Mouse (Mus musculus): ENCODE data around the gene Sh2d6. TPM values are rescaled to one million over a fixed set of nuclear protein-coding genes. Genes with fewer than 3 reads are reported as not detected.

Sh2d6 gene
- total RNA-seq, 2 experiments from 2014 or later, result not detected

- ATAC-seq (replicated peaks; ENCODE audit: low FRiP score, poor library complexity, severe bottlenecking), result no peak
Measured at GRCm38 (mm10) chr6:72473264-72474041, 48.1 kb downstream of the Sh2d6 start.

DNA sequence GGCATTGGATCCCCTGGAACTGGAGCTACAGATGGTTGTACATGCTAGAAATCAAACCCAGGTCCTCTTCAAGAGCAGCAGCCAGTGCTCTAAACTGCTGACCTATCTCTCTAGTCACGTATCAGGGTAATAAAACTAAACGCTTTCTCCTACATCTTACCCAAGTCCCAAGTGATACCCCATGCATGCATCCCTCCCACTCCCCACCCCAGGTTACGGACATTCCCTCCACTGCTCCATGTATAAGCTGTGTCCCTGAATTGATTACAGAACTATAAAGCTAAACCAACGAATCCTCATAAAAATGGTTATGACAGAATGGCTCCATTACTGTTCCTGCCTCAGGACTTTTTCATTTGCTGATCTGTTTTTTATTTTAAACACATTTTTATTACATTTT is 55.3 kb downstream of the Sh2d6 start:
- no peak for ATAC-seq (replicated peaks; ENCODE audit: low FRiP score, poor library complexity, severe bottlenecking)

GRCm38 (mm10) chr6:72465361-72466157 is 55.9 kb downstream of the Sh2d6 start:
- ATAC-seq (replicated peaks; ENCODE audit: low FRiP score, poor library complexity, severe bottlenecking), result no peak

Other genes starting within 250 kb of the Sh2d6 start
- gene Sftpb, start 217.1 kb downstream of the Sh2d6 start, total RNA-seq (2015; ENCODE audit: low replicate concordance), result not detected in 2 replicates
- not detected in 2 replicates for gene Sftpb, start 217.1 kb downstream of the Sh2d6 start, total RNA-seq (2017; ENCODE audit: low replicate concordance)
- gene Usp39, start 176.5 kb downstream of the Sh2d6 start, total RNA-seq (2015; ENCODE audit: low replicate concordance), result 62.9 and 90.1 TPM in 2 replicates
- gene Usp39, start 176.5 kb downstream of the Sh2d6 start, total RNA-seq (2017; ENCODE audit: low replicate concordance), result 63.4 and 92.7 TPM in 2 replicates
- 23.4 and 33.1 TPM in 2 replicates for gene 0610030E20Rik, start 174.4 kb downstream of the Sh2d6 start, total RNA-seq (2015; ENCODE audit: low replicate concordance)
- 21.6 and 29.3 TPM in 2 replicates for gene 0610030E20Rik, start 174.4 kb downstream of the Sh2d6 start, total RNA-seq (2017; ENCODE audit: low replicate concordance)
- gene Tmem150a, start 166.3 kb downstream of the Sh2d6 start, total RNA-seq (2015; ENCODE audit: low replicate concordance), result 3.2 and 11.7 TPM in 2 replicates
- 0.61 TPM in 1 of 2 replicates, not detected in the other for gene Tmem150a, start 166.3 kb downstream of the Sh2d6 start, total RNA-seq (2017; ENCODE audit: low replicate concordance)
- gene Rnf181, start 154.8 kb downstream of the Sh2d6 start, total RNA-seq (2015; ENCODE audit: low replicate concordance), result 68.5 and 96.0 TPM in 2 replicates
- 56.4 and 69.8 TPM in 2 replicates for gene Rnf181, start 154.8 kb downstream of the Sh2d6 start, total RNA-seq (2017; ENCODE audit: low replicate concordance)
- 85.1 and 98.0 TPM in 2 replicates for gene Vamp5, start 141.2 kb downstream of the Sh2d6 start, total RNA-seq (2015; ENCODE audit: low replicate concordance)
- gene Vamp5, start 141.2 kb downstream of the Sh2d6 start, total RNA-seq (2017; ENCODE audit: low replicate concordance), result 23.8 and 24.3 TPM in 2 replicates
- gene Vamp8, start 131.0 kb downstream of the Sh2d6 start, total RNA-seq (2015; ENCODE audit: low replicate concordance), result 234 and 259 TPM in 2 replicates
- gene Vamp8, start 131.0 kb downstream of the Sh2d6 start, total RNA-seq (2017; ENCODE audit: low replicate concordance), result 212 and 229 TPM in 2 replicates
- 1.4 and 7.1 TPM in 2 replicates for gene Ggcx, start 107.4 kb downstream of the Sh2d6 start, total RNA-seq (2015; ENCODE audit: low replicate concordance)
- 2.6 and 5.9 TPM in 2 replicates for gene Ggcx, start 107.4 kb downstream of the Sh2d6 start, total RNA-seq (2017; ENCODE audit: low replicate concordance)
- gene Mat2a, start 82.1 kb downstream of the Sh2d6 start, total RNA-seq (2015; ENCODE audit: low replicate concordance), result 299 and 345 TPM in 2 replicates
- 107 TPM in 2 replicates for gene Mat2a, start 82.1 kb downstream of the Sh2d6 start, total RNA-seq (2017; ENCODE audit: low replicate concordance)
- gene Capg, start 22.7 kb upstream of the Sh2d6 start, total RNA-seq (2015; ENCODE audit: low replicate concordance), result 9.0 and 15.5 TPM in 2 replicates
- gene Capg, start 22.7 kb upstream of the Sh2d6 start, total RNA-seq (2017; ENCODE audit: low replicate concordance), result 12.6 and 28.6 TPM in 2 replicates
- gene Elmod3, start 76.7 kb upstream of the Sh2d6 start, total RNA-seq (2015; ENCODE audit: low replicate concordance), result 5.0 and 5.9 TPM in 2 replicates
- gene Elmod3, start 76.7 kb upstream of the Sh2d6 start, total RNA-seq (2017; ENCODE audit: low replicate concordance), result 0.13 and 2.5 TPM in 2 replicates
- 3.4 and 13.0 TPM in 2 replicates for gene Retsat, start 76.8 kb upstream of the Sh2d6 start, total RNA-seq (2015; ENCODE audit: low replicate concordance)
- 1.4 and 1.5 TPM in 2 replicates for gene Retsat, start 76.8 kb upstream of the Sh2d6 start, total RNA-seq (2017; ENCODE audit: low replicate concordance)
- 14.7 and 28.5 TPM in 2 replicates for gene Tgoln1, start 95.3 kb upstream of the Sh2d6 start, total RNA-seq (2015; ENCODE audit: low replicate concordance)
- gene Tgoln1, start 95.3 kb upstream of the Sh2d6 start, total RNA-seq (2017; ENCODE audit: low replicate concordance), result 21.9 and 23.5 TPM in 2 replicates